Mouse (Mus musculus) hindbrain, embryonic 10.5 days (tissue): ENCODE measurements around the gene Pheta1. TPM values are rescaled to one million over a fixed set of nuclear protein-coding genes. Genes with fewer than 3 reads are reported as not detected.

Experiments used
- DNase-seq: peaks from one replicate; pipeline ENCODE4 v3.0.0-alpha.2; 2017; ENCODE audit warnings: low spot score
- H3K27ac ChIP-seq: fragments of 300-500 bp; sonication (generic); 2 replicates; pipeline ENCODE4 v1.5.1; 2016; ENCODE audit warnings: mild to moderate bottlenecking, moderate library complexity
- H3K27me3 ChIP-seq: fragments of 300-500 bp; sonication (generic); 2 replicates; pipeline ENCODE4 v1.6.1; 2016; ENCODE audit warnings: mild to moderate bottlenecking; ENCODE audit not compliant: poor library complexity, insufficient read depth, severe bottlenecking
- H3K36me3 ChIP-seq: fragments of 300-500 bp; sonication (generic); 2 replicates; pipeline ENCODE4 v1.6.1; 2016; ENCODE audit warnings: mild to moderate bottlenecking, moderate library complexity
- H3K4me1 ChIP-seq: fragments of 300-500 bp; sonication (generic); replicated peaks from 2 replicates; pipeline ENCODE4 v1.6.1; 2016; ENCODE audit warnings: mild to moderate bottlenecking
- H3K4me3 ChIP-seq: fragments of 300-500 bp; sonication (generic); 2 replicates; pipeline ENCODE4 v1.5.1; 2016; ENCODE audit warnings: mild to moderate bottlenecking, moderate library complexity
- H3K9me3 ChIP-seq: fragments of 300-500 bp; sonication (generic); 2 replicates; pipeline ENCODE4 v1.6.1; 2016; ENCODE audit warnings: mild to moderate bottlenecking, moderate library complexity
- WGBS: fragments of 180-500 bp; shearing (Covaris S2); methylation state at CpG from one replicate; pipeline ENCODE4 v1.1.7; 2016; 5-methylcytosine and 5-hydroxymethylcytosine counted together
- polyA plus RNA-seq: library from polyadenylated mRNA; unstranded; fragments of >200 nt; fragmentation: Nextera tagmentation; extraction: Ambion mirVana; gene quantifications from 2 replicates; pipeline ENCODE4 v1.2.1, GENCODE M21; 2016

Gene Pheta1
- polyA plus RNA-seq, 1 experiment from 2014 or later, result 54.5 TPM

DNA sequence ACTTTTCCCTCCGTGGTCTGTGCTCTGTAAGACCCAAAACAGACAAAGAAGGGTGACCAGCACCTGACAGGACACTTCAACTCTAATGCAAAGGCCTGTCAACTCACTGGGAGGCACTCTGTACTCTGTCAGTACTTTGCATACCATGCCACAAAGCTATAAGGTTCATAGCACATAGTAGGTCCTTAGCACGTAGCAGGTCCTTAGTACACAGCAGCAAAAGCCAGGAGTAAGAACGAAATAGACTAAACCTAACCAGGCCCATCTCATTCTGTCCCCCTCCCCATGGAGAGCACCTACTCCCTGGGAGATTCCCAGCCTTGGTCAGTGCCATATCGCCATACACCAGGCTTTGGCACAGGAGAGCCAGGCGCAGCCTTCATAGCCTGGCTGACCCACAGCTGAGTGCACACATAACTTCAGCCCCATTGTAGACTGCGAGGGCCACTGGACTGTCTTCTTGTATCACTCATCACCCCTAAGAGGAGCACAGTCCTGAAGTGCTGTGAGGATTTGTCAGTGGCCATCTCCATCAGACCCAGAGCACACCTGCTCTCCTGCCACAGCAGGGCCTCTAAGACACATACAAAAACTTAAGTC, 17.7 kb upstream of the Pheta1 start:
- peaks cover 18% of the 10 kb centered on the region for H3K36me3 ChIP-seq
- peaks cover 56% of the 10 kb centered on the region for H3K4me1 ChIP-seq
- 86% methylated on average over 6 of the region's 6 CpGs for WGBS
- no peak for DNase-seq
- no peaks in the 10 kb centered on the region for H3K9me3 ChIP-seq
- H3K27me3 ChIP-seq, result peaks cover 88% of the 10 kb centered on the region
- H3K4me3 ChIP-seq, result no peak overlapping the region
- H3K27ac ChIP-seq, result no peak overlapping the region

DNA sequence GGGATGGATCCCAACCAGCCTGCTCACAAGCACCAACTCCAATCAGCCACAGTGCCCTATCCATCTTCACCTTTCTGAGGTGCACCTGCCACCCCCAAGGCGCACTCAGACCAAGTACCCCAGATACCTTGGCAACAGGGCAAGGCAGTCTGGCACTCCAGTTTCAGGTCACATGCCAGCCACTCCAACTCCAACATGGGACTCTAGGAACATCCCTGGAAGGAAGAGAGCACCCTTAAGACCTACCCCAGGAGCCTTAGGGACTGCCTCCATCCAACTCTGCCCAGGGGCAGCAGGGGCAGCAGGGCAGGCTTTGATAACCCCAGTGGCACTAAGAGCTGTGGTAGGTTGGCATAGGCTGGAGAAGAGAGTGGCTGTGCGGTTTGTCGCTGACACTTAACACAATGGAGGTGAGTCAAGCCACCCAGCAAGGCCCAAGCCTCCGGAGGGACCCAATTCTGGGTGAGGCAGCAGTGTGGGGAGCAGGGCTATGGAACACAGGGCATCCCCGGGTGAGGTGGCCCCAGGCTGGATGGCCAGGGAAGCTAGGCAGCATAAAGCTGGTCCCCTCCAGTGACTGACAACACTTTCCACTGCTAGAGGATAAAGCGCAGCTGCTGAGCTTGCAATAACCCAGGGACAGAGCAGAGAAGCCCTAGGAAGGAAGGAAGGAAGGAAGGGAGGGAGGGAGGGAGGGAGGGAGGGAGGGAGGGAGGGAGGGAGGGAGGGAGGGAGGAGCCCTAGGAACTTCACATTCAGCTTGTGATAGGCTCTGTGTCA, 16.2 kb upstream of the Pheta1 start:
- H3K4me1 ChIP-seq, result peaks cover 70% of the 10 kb centered on the region
- H3K4me3 ChIP-seq, result peak overlapping the region; percentile 78; the same call in 1 of the 2 replicates
- H3K27me3 ChIP-seq, result peaks cover 85% of the 10 kb centered on the region
- no peaks in the 10 kb centered on the region for H3K9me3 ChIP-seq
- no peak for DNase-seq
- WGBS, result 81% methylated on average over 6 of the region's 6 CpGs
- H3K27ac ChIP-seq, result 0 out of 2 replicates have a peak overlapping the region, but pooled peaks have one; percentile 56
- H3K36me3 ChIP-seq, result peaks cover 4% of the 10 kb centered on the region

DNA sequence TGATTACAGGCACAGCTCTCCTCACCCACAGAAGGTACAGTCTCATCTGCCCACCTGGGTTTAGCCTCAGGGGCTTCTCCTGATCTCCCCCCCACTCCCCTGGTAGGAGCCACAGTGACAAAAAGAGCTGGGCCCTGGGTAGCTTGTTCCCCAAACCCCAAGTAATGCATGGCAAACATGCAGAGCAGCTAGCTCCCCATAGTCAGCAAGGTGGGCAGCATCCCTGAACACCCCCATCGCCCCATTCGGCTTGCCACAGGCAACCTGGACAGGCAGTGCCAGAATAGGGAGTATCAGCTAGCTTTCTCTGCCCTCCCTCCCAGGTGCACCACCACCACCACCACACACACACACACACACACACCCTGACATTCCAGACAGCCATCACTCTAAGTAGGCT, 15.6 kb upstream of the Pheta1 start:
- 97% methylated on average over 2 of the region's 2 CpGs for WGBS
- Histone ChIP-seq H3K36me3 (no peaks in the 10 kb centered on the region), H3K4me1 (peaks cover 74% of the 10 kb centered on the region), H3K4me3 (peak overlapping the region; percentile 78; the same call in 1 of the 2 replicates), H3K27ac (peak overlapping the region; percentile 54; the same call in 1 of the 2 replicates), H3K27me3 (peaks cover 85% of the 10 kb centered on the region), H3K9me3 (no peaks in the 10 kb centered on the region)
- DNase-seq, result no peak

DNA sequence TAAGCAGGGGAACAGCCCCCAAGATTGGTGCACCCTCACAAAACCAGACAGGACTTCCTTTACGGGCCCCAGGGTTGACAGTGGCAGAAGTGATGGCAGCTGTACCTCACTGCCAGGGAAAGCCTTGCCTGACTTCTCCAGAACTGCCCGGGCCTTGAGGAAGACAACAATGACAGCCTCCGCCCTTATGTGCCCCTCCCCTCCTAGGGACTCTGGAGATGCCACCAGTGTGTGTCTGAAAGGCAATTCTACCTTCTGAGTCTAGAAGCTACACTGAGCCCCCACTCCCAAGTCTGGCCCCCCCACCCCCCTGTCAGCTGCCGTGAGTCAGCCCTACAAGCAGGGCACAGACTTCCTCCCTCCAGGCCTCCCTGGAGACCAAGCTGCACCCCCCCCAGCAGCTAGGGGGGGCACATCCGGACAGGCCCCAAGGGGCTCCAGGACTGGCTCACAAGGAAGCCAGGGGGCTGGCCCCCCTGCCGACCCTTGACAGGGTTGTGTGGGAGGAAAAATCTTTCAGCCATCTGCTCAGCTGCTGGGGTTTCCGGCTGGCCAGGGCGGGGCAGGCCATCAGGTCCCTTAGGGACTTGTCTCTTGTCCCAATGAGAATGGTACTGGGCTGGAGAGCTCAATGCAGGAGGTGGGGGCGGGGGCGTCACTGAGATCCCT, 15.1 kb upstream of the Pheta1 start:
- H3K4me3 ChIP-seq, result peak overlapping the region; percentile 78
- 44% methylated on average over 10 of the region's 10 CpGs for WGBS
- peaks cover 74% of the 10 kb centered on the region for H3K4me1 ChIP-seq

DNA sequence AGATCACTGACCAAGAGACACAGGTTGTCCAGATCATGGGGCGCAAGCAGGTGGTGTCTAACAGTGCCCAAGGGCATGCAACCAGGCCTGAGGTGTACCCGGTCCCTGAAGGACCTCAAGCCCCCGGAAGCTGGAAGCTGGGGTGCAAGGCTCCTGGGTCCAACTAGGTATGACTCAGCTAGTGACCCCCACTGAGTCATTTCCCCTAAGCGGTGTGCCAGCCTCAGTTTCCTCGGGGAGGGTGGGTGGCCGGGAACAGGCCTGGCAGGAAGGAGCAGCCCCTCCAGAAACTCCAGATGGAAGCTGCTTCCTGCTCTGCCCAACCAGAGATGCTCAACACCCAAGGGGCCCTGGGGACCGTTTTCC, 14.6 kb upstream of the Pheta1 start:
- peak overlapping the region; percentile 78 for H3K4me3 ChIP-seq
- whole genome bisulfite sequencing, result 80% methylated on average over 7 of the region's 7 CpGs
- no peaks in the 10 kb centered on the region for H3K9me3 ChIP-seq
- DNase-seq, result no peak
- no peaks in the 10 kb centered on the region for H3K36me3 ChIP-seq
- H3K27ac ChIP-seq, result peak overlapping the region; percentile 25; the same call in 1 of the 2 replicates
- peaks cover 85% of the 10 kb centered on the region for H3K27me3 ChIP-seq
- H3K4me1 ChIP-seq, result peaks cover 74% of the 10 kb centered on the region

More for the DNA sequence above, 15.1 kb upstream of the Pheta1 start:
- Histone ChIP-seq H3K27ac (peak overlapping the region; percentile 54), H3K27me3 (peaks cover 85% of the 10 kb centered on the region), H3K36me3 (no peaks in the 10 kb centered on the region), H3K9me3 (no peaks in the 10 kb centered on the region)
- peak; percentile 31 for DNase-seq

DNA sequence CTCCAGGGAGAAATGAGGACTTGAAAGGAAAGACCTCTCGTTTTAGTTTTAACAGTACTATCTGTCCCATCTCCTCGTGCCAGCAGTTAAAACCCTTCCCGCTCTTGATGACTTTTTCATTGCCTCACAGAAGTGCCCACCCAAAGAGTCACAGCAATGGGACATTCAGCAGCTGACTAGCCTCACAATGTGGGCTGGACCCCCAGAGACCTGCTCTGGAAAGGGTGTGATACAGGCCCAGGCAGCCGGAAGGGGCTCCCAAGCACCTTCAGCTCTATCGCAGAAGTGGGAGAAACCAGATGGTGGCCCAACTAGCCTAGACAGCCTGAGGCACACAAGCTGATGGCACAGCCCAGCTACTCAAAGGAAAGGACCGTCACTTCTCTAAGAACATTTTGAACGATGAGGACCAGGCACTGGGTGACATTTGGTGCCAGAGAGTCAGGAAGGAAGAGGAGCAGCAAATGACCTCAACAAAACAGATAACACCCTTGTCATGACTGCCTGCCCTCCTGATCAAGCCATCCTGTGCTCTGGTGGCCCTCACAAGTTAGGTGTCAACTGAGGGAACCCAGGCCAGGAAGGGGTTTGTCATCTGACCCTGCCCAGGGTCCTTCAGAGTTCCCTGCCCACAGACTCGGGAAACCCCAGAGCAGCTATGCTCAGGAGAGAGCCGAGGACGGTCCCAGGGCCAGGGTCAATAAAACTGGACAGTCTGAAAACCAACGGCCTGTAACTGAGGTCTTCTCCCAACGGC, 13.6 kb upstream of the Pheta1 start:
- Histone ChIP-seq H3K27ac (no peak overlapping the region), H3K4me3 (peak overlapping the region; percentile 78), H3K9me3 (no peaks in the 10 kb centered on the region), H3K27me3 (peaks cover 83% of the 10 kb centered on the region), H3K4me1 (peaks cover 70% of the 10 kb centered on the region), H3K36me3 (no peaks in the 10 kb centered on the region)
- WGBS, result 52% methylated on average over 12 of the region's 12 CpGs
- no peak for DNase-seq

DNA sequence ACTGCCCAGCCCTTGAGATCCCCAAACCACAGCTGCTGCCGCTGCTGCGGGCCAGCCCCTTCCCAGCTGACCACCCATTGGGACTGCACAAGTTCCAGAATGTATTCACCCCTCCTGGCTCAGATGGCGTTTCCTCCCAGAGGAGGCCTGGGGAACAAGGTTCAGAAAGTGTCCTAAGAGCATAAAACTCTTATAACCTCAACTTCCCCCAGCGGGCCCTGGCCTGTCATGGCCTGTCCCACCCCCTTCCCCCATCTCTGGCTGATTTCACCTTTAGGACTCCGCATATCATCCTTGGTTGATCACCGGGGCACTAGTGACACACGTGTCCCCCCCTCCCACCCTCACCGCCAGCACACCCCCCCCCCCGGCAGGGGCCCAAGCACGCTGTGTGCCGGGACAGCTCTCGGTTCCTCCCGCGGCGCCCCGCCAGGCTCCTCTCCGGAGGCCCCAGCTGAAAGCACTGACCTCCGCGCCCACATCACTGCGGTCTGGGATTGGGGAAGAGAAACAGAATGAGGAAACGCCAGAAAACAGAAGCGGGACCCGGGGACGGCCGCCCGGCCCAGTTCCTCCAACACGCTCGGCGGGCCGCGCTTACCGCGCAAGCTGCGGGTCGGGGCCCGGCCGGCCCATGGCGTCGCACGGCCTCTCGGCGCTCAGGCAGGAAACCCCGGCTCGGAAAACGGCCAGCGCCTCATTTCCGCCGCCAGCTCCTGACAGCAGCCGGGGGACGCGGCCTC, 12.7 kb upstream of the Pheta1 start:
- H3K27me3 ChIP-seq, result peaks cover 83% of the 10 kb centered on the region
- H3K9me3 ChIP-seq, result no peaks in the 10 kb centered on the region
- WGBS, result under 1% methylated on average over 51 of the region's 51 CpGs
- peaks cover 70% of the 10 kb centered on the region for H3K4me1 ChIP-seq
- H3K36me3 ChIP-seq, result no peaks in the 10 kb centered on the region
- peak; percentile 39 for DNase-seq
- peak overlapping the region; percentile 89 for H3K27ac ChIP-seq
- peak overlapping the region; percentile 78 for H3K4me3 ChIP-seq

DNA sequence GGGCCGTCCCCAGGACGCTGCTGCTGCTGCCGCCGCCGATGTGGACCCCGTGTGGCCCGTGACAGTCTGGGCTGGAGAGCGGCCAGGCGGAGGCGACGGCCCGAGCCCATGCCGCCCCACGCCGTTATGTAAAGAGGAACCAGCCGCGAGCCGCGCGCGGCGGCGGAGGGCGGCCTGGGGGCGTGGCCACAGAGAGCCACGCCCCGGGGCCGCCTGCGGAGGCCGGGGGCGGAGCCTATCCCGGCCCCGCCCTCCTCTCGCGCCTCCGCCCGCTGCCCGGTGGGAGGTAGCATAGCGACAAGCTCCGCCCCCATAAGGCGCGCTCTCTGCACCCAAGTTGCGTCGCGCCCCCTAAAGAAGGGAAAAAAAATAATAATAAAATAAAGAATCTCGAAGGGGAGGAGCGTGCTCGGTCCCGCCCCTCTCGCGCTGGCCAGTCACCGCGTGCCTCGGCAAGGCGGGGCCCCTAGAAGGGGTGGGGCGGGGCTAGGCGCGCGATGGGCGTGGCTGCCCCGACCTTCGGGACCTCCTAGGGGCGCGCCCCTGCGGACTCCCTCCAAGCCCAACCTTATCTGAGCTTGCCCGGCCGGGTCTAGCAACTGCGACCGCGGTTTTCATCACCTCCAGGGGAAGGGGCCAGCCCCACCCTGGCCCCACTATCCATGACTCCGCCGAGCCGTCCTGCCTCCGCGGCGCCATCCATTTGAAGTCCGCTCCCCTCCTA, 11.9 kb upstream of the Pheta1 start:
- Histone ChIP-seq H3K4me3 (peak overlapping the region; percentile 78), H3K36me3 (no peaks in the 10 kb centered on the region), H3K27ac (peak overlapping the region; percentile 89), H3K27me3 (peaks cover 85% of the 10 kb centered on the region), H3K9me3 (no peaks in the 10 kb centered on the region), H3K4me1 (peaks cover 70% of the 10 kb centered on the region)
- WGBS, result under 1% methylated on average over 76 of the region's 77 CpGs
- peak; percentile 86 for DNase-seq

DNA sequence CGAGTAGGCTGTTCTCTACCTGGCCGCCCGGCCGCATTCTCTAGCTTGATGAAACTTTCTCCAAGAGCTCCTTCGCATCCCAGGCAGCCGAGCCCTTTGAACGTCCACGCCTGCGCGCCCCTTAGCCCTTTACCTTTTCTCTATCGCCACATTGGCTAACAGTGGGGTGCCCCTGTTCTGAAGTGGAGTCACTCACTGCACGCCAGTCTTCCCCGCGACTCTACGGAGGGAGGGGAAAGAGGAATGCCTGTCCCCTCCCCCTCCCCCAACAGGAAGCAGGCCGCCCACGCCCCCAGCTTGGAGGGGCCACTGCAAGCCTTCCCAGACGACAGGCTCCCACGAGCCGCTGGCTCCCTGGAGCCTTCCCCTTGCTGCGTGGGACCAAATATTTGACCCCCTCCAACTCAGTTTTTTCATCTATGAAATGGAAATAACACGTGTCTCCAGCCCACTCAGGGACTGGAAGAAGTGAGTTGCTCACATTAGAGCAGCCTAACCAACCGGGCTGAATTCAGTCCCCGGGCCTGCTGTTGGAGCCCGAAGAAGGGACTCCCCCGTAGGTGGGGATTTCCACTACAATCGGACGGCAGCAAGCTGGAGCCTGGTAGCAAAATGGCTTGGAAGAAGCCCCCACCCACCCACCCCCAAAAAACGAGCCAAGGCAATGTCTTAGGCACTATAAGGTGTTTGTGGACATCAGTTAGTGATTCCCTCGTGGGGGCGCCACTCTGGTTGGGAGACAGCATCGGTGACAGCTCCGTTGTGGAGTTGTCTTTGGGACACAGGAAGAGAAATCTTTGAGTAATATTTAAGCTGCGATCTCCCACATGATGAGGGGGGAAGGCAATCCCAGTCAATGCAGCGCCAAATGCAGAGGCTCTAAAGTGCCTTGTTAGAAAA, 11.1 kb upstream of the Pheta1 start, which contains the start of gene Sh2b3:
Gene Sh2b3, minus strand, starts transcription at position 206 of the 900 bp plus-strand sequence.
- H3K4me1 ChIP-seq, result peaks cover 74% of the 10 kb centered on the region
- under 1% methylated on average over 35 of the region's 35 CpGs for WGBS
- H3K9me3 ChIP-seq, result no peaks in the 10 kb centered on the region
- H3K27me3 ChIP-seq, result peaks cover 85% of the 10 kb centered on the region
- H3K4me3 ChIP-seq, result peak within 1 kb of the TSS; percentile 78
- peak; percentile 30 for DNase-seq
- no peaks in the 10 kb centered on the region for H3K36me3 ChIP-seq
- peak within 1 kb of the TSS; percentile 89 for H3K27ac ChIP-seq

DNA sequence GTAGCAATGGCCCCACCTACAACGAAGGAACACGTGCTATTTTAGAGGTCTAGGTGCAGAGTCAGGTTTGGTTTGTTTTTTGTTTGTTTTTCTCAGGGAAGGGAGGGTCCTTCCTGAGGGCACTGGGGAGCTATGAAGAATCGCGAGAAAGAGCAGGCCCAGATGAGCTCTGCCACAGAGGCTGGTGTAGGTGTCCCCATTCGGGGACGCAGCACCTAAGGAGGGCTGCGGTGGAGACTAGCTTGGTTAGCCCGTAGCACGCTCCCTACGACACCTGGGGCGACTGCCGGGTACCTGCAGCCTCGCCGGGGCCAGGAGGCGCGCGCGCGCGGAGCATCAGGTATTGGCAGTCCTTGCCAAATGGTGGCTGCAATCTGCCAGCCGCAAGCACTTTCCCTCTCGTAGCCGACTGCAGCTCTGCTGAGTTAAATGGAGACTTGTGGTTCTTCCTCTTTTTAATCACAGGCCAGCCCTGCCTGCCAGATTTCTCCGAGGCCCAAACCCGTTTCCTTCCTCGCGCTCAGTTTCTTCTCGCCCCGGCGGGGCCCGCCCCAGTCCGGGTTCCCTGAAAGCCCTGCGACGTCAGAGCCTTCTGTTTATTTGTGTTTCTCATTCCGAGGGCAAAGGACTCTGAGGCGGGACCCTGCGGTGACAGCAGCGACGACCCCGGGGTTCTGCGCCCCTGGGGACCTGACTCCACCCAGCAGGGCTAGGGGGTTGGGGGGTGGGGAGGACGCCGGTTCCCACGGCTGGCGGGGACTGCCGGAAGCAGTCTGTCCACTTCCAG, 10.2 kb upstream of the Pheta1 start:
- no peaks in the 10 kb centered on the region for H3K9me3 ChIP-seq
- peak overlapping the region; percentile 51; the same call in 1 of the 2 replicates for H3K27ac ChIP-seq
- under 1% methylated on average over 46 of the region's 46 CpGs for WGBS
- DNase-seq, result peak; percentile 47
- peak overlapping the region; percentile 78 for H3K4me3 ChIP-seq
- no peaks in the 10 kb centered on the region for H3K36me3 ChIP-seq
- H3K27me3 ChIP-seq, result peaks cover 89% of the 10 kb centered on the region
- H3K4me1 ChIP-seq, result peaks cover 74% of the 10 kb centered on the region
